Mouse (Mus musculus) 3T3-L1 (cell line): ENCODE results near the gene Slc2a9.

ENCODE experiments used
- DNase-seq: peaks from one replicate; pipeline ENCODE4 v3.0.0-alpha.2; 2015; ENCODE audit warnings: low read depth, low spot score

Slc2a9 gene

GRCm38 (mm10) chr5:38470881-38471280 is 32.1 kb downstream of the Slc2a9 start:
- no peak for DNase-seq

GRCm38 (mm10) chr5:38469891-38470578 is 32.9 kb downstream of the Slc2a9 start:
- peak; percentile 90 for DNase-seq

GRCm38 (mm10) chr5:38466569-38467110 is 36.3 kb downstream of the Slc2a9 start:
- no peak for DNase-seq

- no peak for DNase-seq
Observed at GRCm38 (mm10) chr5:38461261-38461660, 41.7 kb downstream of the Slc2a9 start.

GRCm38 (mm10) chr5:38450936-38451335 is 52.0 kb downstream of the Slc2a9 start:
- DNase-seq = no peak

GRCm38 (mm10) chr5:38449607-38450006 is 53.3 kb downstream of the Slc2a9 start:
- no peak for DNase-seq

- no peak for DNase-seq
Observed at GRCm38 (mm10) chr5:38448121-38448520, 54.8 kb downstream of the Slc2a9 start.

- peak; percentile 92 for DNase-seq
Observed at GRCm38 (mm10) chr5:38446316-38446975, 56.5 kb downstream of the Slc2a9 start.

- no peak for DNase-seq
Observed at GRCm38 (mm10) chr5:38441088-38441839, 61.7 kb downstream of the Slc2a9 start.

GRCm38 (mm10) chr5:38440252-38441005 is 62.5 kb downstream of the Slc2a9 start:
- DNase-seq = no peak

- DNase-seq = no peak
Observed at GRCm38 (mm10) chr5:38436681-38437080, 66.3 kb downstream of the Slc2a9 start.

- DNase-seq = peak; percentile 46
Observed at GRCm38 (mm10) chr5:38434875-38435274, 68.1 kb downstream of the Slc2a9 start.

GRCm38 (mm10) chr5:38431201-38431600 is 71.7 kb downstream of the Slc2a9 start:
- DNase-seq = peak; percentile 96

GRCm38 (mm10) chr5:38429106-38429505 is 73.8 kb downstream of the Slc2a9 start:
- no peak for DNase-seq

GRCm38 (mm10) chr5:38427757-38428156 is 75.2 kb downstream of the Slc2a9 start:
- no peak for DNase-seq

GRCm38 (mm10) chr5:38425569-38425968 is 77.4 kb downstream of the Slc2a9 start:
- no peak for DNase-seq

GRCm38 (mm10) chr5:38422426-38422825 is 80.5 kb downstream of the Slc2a9 start:
- DNase-seq = no peak

GRCm38 (mm10) chr5:38418799-38419198 is 84.1 kb downstream of the Slc2a9 start:
- no peak for DNase-seq

GRCm38 (mm10) chr5:38403612-38404011 is 99.3 kb downstream of the Slc2a9 start:
- no peak for DNase-seq

- no peak for DNase-seq
Observed at GRCm38 (mm10) chr5:38402288-38402687, 100.7 kb downstream of the Slc2a9 start.

- DNase-seq = no peak
Observed at GRCm38 (mm10) chr5:38388857-38389256, 114.1 kb downstream of the Slc2a9 start.
